Mouse (Mus musculus) stomach, postnatal 0 days (tissue): ENCODE results near the gene Dlgap1. TPM values are rescaled to one million over a fixed set of nuclear protein-coding genes. Genes with fewer than 3 reads are reported as not detected.

Experiments
- ATAC-seq: fragments of 200-750 bp; cut with Nextera tagmentation; 2 replicates; pipeline ENCODE4 v1.8.0; 2017; ENCODE audit not compliant: low FRiP score, low TSS enrichment
- DNase-seq: peaks from one replicate; pipeline ENCODE4 v3.0.0-alpha.2; 2016; ENCODE audit warnings: low spot score
- H3K27ac ChIP-seq: fragments of 300-500 bp; sonication (generic); replicated peaks from 2 replicates; pipeline ENCODE4 v1.5.1; 2014; ENCODE audit warnings: mild to moderate bottlenecking, control low read depth
- H3K27me3 ChIP-seq: fragments of 300-500 bp; sonication (generic); 2 replicates; pipeline ENCODE4 v1.6.1; 2014; ENCODE audit warnings: low read length; ENCODE audit not compliant: control insufficient read depth, insufficient read depth
- H3K36me3 ChIP-seq: fragments of 300-500 bp; sonication (generic); 2 replicates; pipeline ENCODE4 v1.6.1; 2014; ENCODE audit warnings: low read length, mixed read lengths; ENCODE audit not compliant: control insufficient read depth, insufficient read depth
- H3K4me1 ChIP-seq: fragments of 300-500 bp; sonication (generic); replicated peaks from 2 replicates; pipeline ENCODE4 v1.6.1; 2014; ENCODE audit warnings: antibody characterized with exemption; ENCODE audit not compliant: control insufficient read depth, insufficient read depth
- H3K4me2 ChIP-seq: fragments of 300-500 bp; sonication (generic); replicated peaks from 2 replicates; pipeline ENCODE4 v1.6.1; 2014; ENCODE audit warnings: low read depth, mild to moderate bottlenecking, control low read depth, moderate library complexity
- H3K4me3 ChIP-seq: fragments of 300-500 bp; sonication (generic); 2 replicates; pipeline ENCODE4 v1.5.1; 2014; ENCODE audit warnings: low read depth, low read length, control low read depth
- H3K9ac ChIP-seq: fragments of 300-500 bp; sonication (generic); 2 replicates; pipeline ENCODE4 v1.6.1; 2014; ENCODE audit warnings: mild to moderate bottlenecking, low read length, control low read depth, mixed read lengths
- H3K9me3 ChIP-seq: fragments of 300-500 bp; sonication (generic); 2 replicates; pipeline ENCODE4 v1.6.1; 2016; ENCODE audit warnings: low read length; ENCODE audit not compliant: control insufficient read depth
- CTCF ChIP-seq: IDR thresholded peaks from 2 replicates; pipeline ENCODE4 v1.5.1; 2016; ENCODE audit warnings: antibody characterized with exemption, low read depth, mild to moderate bottlenecking, moderate library complexity
- EP300 ChIP-seq: optimal IDR thresholded peaks from 2 replicates; pipeline ENCODE3; 2016; ENCODE audit warnings: antibody characterized with exemption
- WGBS: fragments of 180-500 bp; shearing (Covaris S2); extraction: QIAGEN DNeasy Blood & Tissue Kit; methylation state at CpG from one replicate; pipeline ENCODE4 v1.1.7; 2014; 5-methylcytosine and 5-hydroxymethylcytosine counted together
- polyA plus RNA-seq: library from polyadenylated mRNA; unstranded; fragments of >200 nt; fragmentation: Nextera tagmentation; extraction: Ambion mirVana; gene quantifications from 2 replicates; pipeline ENCODE4 v1.2.1, GENCODE M21; 2015

Gene Dlgap1
- polyA plus RNA-seq, 1 experiment from 2014 or later: 1.6 TPM

GRCm38 (mm10) chr17:70605659-70606058 lies 636.8 kb downstream of the Dlgap1 start:
- DNase-seq (no peak), ATAC-seq (no peak)
- Histone ChIP-seq H3K4me3 (no peak overlapping the region), H3K36me3 (no peaks in the 10 kb centered on the region), H3K9me3 (no peaks in the 10 kb centered on the region), H3K4me2 (no peak overlapping the region), H3K27ac (no peak overlapping the region), H3K27me3 (no peaks in the 10 kb centered on the region), H3K9ac (no peak overlapping the region), H3K4me1 (no peaks in the 10 kb centered on the region)
- no peak for TF ChIP-seq EP300
- no peak for TF ChIP-seq CTCF
- 74% methylated on average over 5 of the region's 5 CpGs for WGBS

GRCm38 (mm10) chr17:70612171-70612570 lies 643.3 kb downstream of the Dlgap1 start:
- no peak for DNase-seq
- no peak overlapping the region for H3K9ac ChIP-seq
- H3K4me3 ChIP-seq: no peak overlapping the region
- H3K9me3 ChIP-seq: no peaks in the 10 kb centered on the region
- H3K36me3 ChIP-seq: no peaks in the 10 kb centered on the region
- ATAC-seq: no peak
- TF ChIP-seq EP300: no peak
- TF ChIP-seq CTCF: no peak
- H3K27ac ChIP-seq: no peak overlapping the region
- H3K4me2 ChIP-seq: no peak overlapping the region
- H3K27me3 ChIP-seq: no peaks in the 10 kb centered on the region
- WGBS: 78% methylated on average over 6 of the region's 6 CpGs
- no peaks in the 10 kb centered on the region for H3K4me1 ChIP-seq

GRCm38 (mm10) chr17:70613897-70614296 lies 645.0 kb downstream of the Dlgap1 start:
- TF ChIP-seq EP300 (no peak), CTCF (no peak)
- Histone ChIP-seq H3K4me2 (no peak overlapping the region), H3K36me3 (no peaks in the 10 kb centered on the region), H3K27ac (no peak overlapping the region), H3K4me1 (no peaks in the 10 kb centered on the region), H3K9ac (no peak overlapping the region), H3K4me3 (no peak overlapping the region), H3K9me3 (no peaks in the 10 kb centered on the region), H3K27me3 (no peaks in the 10 kb centered on the region)
- no peak for DNase-seq
- ATAC-seq: no peak
- 70% methylated on average over 7 of the region's 7 CpGs for WGBS

- ATAC-seq (no peak), DNase-seq (no peak)
- TF ChIP-seq EP300 (no peak), CTCF (no peak)
Measured at GRCm38 (mm10) chr17:70614407-70615060, 645.7 kb downstream of the Dlgap1 start.

GRCm38 (mm10) chr17:70622493-70622892 lies 653.6 kb downstream of the Dlgap1 start:
- Histone ChIP-seq H3K4me1 (no peaks in the 10 kb centered on the region), H3K4me3 (no peak overlapping the region), H3K9ac (no peak overlapping the region), H3K27me3 (no peaks in the 10 kb centered on the region), H3K27ac (no peak overlapping the region), H3K9me3 (no peaks in the 10 kb centered on the region), H3K36me3 (no peaks in the 10 kb centered on the region), H3K4me2 (no peak overlapping the region)
- no peak for DNase-seq
- TF ChIP-seq CTCF (no peak), EP300 (no peak)
- WGBS: 76% methylated on average over 8 of the region's 8 CpGs
- no peak for ATAC-seq

More at GRCm38 (mm10) chr17:70614407-70615060, 645.7 kb downstream of the Dlgap1 start:
- no peak overlapping the region for H3K4me3 ChIP-seq
- no peaks in the 10 kb centered on the region for H3K9me3 ChIP-seq
- WGBS: 66% methylated on average over 5 of the region's 5 CpGs
- no peaks in the 10 kb centered on the region for H3K4me1 ChIP-seq
- H3K9ac ChIP-seq: no peak overlapping the region
- H3K27me3 ChIP-seq: no peaks in the 10 kb centered on the region
- H3K4me2 ChIP-seq: no peak overlapping the region
- H3K36me3 ChIP-seq: no peaks in the 10 kb centered on the region
- no peak overlapping the region for H3K27ac ChIP-seq

GRCm38 (mm10) chr17:70626396-70626795 lies 657.5 kb downstream of the Dlgap1 start:
- no peak overlapping the region for H3K4me3 ChIP-seq
- no peak overlapping the region for H3K4me2 ChIP-seq
- WGBS: 86% methylated on average over 9 of the region's 9 CpGs
- H3K4me1 ChIP-seq: no peaks in the 10 kb centered on the region
- no peaks in the 10 kb centered on the region for H3K27me3 ChIP-seq
- TF ChIP-seq EP300 (no peak), CTCF (no peak)
- H3K9me3 ChIP-seq: no peaks in the 10 kb centered on the region
- DNase-seq: no peak
- no peak overlapping the region for H3K9ac ChIP-seq
- no peak for ATAC-seq
- no peak overlapping the region for H3K27ac ChIP-seq
- no peaks in the 10 kb centered on the region for H3K36me3 ChIP-seq
